Mouse (Mus musculus) cerebellum, adult (tissue): ENCODE results near the gene Ric3.
A peak's percentile ranks its signal among the peaks of the same experiment; 100 is the strongest.
"Not testable (repeated sequence)": the region's sequence is repeated elsewhere in the genome, so short reads cannot be mapped to it uniquely, and the experiment has no call there.

Experiments used
- ATAC-seq: cut with Nextera tagmentation; 2 replicates; pipeline ENCODE4 v1.9.2; 2017; ENCODE audit warnings: mild to moderate bottlenecking, moderate library complexity, mixed read lengths; ENCODE audit not compliant: insufficient number of reproducible peaks, low FRiP score, low TSS enrichment

Ric3 gene

DNA sequence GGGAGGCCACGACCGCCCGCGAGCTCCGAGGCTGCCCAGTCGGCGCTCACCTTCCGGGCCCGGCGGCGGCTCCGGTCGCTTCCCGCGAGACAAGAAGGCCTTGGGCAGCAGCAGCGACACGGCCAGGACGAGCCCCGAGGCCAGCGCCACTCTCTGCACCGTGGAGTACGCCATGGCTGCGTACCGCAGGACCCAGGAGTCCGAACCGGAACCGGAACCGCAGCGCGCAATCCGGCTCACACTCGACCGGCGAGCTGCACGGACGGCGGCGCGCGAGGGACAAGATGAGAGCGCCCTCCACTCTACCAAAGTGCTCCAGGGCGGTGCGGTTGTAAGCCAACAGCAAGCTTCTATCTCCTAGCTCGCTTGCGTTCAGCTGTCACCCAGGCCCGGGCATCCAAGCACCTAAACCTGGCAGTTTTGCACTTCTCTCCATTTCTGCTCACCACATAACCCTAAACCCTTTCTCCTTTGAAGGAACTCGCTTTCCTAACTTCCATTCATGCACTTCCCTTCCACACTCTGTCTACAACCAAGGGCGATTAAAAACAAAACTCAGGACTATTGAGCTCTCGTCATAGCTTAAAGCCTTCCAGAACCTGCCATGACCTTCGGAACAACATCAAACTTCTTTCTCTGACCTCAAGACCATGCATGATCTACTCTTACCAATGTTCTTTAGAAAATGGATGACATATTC lies at the start of gene Ric3:
Gene Ric3, minus strand, starts transcription at position 219 of the 700 bp plus-strand sequence.
- ATAC-seq = peak; percentile 93

DNA sequence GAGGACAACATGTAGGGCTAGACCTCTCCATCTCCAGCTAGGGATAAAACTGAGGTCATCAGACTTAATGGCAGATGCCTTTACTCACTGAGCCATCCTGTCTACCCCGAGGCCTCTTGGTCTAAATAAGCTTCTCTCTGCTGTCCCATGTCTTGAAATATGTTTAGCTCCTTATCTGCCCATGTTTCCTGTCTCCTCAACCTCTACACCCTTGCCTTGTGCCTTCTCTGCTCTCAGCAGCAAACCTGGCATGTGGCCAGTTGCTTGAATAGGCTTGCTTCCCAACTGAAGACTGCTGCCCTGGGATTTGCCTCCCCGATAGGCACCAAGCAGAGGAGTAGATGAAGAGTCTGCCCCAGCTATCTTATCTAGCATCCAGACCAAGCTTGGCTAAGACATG lies 48.4 kb upstream of the Ric3 start:
- ATAC-seq = no peak

GRCm38 (mm10) chr7:109129946-109130686 lies 47.0 kb upstream of the Ric3 start:
- no peak for ATAC-seq

DNA sequence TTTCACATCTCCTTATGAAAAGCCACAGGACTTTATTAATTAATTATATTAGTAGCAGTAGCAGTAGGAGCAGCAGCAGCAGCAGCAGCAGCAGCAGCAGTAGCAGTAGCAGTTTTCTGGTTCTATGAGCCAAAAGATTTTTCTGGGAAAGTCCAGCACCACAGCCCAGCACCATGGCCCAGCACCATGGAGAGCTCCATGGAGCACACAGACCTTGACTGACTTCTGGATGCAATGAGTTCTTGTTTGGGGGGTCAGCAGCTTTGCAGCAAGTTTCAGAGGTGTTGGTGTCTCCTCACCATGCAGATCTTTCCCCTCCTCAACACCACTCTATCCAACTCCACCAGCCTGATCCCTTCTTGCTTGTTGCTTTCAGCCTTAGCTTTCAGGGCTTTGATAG lies 46.3 kb upstream of the Ric3 start:
- no peak for ATAC-seq

- ATAC-seq = no peak
Measured at GRCm38 (mm10) chr7:109115929-109116328, 32.8 kb upstream of the Ric3 start.

- not testable (repeated sequence) for ATAC-seq
Measured at GRCm38 (mm10) chr7:109115488-109115887, 32.4 kb upstream of the Ric3 start.

DNA sequence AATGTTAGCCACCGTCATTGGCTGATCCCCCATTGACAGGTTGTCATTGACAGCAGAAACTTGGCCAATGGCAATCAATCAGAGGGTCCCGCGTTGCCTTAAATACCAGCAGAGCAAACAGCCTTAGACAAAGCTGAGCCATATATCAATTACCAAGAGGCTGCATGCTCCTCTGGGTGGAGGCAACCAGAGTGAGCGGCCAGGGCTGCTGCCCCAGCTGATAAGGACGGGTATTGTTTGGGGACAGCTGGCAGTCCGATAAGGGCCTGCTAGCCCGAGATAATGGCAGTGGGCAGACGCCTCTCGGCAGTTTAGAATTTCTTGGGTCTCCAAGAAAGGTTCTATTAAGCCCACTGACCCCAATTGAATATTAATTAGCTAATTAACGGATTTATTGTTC lies 31.8 kb upstream of the Ric3 start:
- ATAC-seq = no peak

GRCm38 (mm10) chr7:109111000-109111399 lies 27.9 kb upstream of the Ric3 start:
- no peak for ATAC-seq

- no peak for ATAC-seq
Measured at GRCm38 (mm10) chr7:109104894-109105293, 21.8 kb upstream of the Ric3 start.

DNA sequence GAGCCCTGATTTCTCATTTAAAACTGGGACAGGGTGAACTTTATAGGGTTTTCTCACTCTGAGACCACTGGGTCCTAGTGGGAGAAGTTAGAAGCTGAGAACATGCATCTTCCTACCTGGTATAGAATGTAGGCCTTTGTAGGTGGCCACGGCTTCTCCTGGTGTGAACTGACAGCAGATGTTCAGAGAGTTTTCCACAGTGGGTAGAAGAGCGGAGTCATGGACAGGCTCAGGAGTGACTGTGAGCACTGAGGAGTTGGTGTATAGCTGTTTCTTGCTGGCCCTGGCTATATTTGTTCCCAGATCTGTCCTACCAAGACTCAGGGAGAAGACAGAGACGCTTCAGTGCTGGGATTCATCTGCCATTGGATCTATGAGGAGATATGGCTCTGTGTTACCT lies 18.0 kb upstream of the Ric3 start:
- ATAC-seq = no peak

DNA sequence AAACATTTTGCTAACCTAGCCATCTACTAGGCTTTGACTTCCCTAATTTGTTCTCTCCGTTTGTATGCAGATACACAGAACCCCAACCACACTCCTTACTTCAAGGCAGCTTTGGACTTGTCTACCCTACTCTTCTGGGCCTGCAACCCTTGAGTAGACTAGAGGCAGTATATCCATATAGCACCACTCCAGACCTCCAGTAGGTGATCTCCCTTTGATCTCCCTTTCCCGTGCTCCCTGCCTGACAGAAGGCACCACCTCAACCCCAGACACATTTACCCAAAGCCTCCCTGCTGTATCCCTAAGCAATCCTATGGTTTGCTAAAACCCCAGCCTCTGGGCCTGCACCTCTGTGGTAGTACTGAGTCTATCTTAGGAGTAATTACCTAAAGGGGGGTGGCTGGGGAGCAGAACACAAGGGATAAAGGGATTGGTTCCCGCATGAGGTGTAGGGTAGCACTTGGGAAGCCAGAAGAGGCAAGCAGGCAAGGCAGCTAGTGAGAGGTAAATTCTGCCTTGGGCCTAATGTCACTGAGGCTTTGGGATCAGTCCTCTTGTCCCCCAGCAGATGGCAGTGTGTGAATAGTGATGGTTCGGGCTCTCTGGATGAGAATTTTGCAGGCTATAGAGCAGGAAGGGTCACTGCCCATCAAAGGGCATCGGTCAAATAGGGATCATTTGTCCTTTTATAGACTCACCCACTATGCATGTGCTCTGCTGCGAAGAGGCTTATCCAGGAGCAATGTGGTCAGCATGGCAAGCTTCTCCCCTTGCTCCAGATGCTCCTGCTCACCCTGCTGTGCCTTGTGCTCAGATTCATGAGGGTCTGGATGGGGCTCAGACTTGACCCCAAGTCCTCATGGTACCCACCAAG lies 15.3 kb upstream of the Ric3 start:
- peak; percentile 74 for ATAC-seq

- ATAC-seq = no peak
Measured at GRCm38 (mm10) chr7:109097203-109097602, 14.1 kb upstream of the Ric3 start.

- ATAC-seq = no peak
Measured at GRCm38 (mm10) chr7:109096618-109097017, 13.5 kb upstream of the Ric3 start.

DNA sequence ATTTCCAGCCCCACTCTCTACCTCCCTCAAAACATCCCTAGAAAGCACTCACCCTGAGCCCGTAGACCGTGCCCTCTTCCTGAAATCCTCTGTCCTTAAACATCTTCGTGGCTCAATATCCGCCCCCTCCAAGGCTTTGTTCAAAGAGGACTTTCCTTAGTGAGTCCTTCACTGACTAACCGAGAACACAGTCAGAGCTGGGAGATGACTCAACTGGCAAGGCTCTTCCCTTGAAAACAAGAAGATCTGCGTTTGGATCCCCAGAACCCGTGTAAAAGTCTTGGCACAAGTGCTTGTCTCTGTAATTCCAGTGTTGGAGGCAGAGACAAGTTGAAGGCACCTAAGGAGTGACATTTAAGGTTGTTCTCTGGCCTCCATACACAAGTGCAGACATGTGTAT lies 11.2 kb upstream of the Ric3 start:
- no peak for ATAC-seq

DNA sequence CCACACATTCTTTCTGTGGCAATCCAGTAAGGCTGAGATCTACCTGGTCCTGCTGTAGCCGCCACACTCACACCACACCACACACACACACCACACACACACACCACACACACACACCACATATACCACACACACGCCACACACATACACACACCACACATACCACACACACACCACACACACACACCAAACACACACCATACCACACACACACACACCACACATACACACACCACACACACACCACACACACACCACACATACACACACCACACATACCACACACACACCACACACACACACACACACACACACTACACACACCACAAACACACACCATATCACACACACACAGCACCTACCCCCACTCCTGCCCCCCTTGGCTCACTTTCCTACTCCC lies 8.2 kb upstream of the Ric3 start:
- not testable (repeated sequence) for ATAC-seq

GRCm38 (mm10) chr7:109086946-109087345 lies 3.8 kb upstream of the Ric3 start:
- no peak for ATAC-seq

DNA sequence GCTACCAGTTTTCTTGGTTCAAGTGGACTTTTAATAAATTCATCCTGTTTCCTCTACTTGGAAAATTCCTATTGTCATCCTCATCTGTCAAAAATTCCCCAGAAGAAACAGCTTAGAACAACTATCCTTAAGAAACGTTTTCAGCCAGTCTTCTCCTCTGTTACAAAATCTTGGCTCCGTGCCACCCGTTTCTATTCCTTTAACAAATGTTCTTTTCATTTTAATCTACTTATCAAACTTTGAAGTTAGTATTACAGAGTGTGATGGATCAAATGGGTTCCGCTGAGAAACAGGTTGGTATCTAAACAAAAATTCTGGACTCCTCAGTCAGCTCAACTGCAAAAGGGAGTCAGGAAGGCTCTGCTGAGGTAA lies 668 bp upstream of the Ric3 start:
- ATAC-seq = no peak

GRCm38 (mm10) chr7:109082269-109083112 lies 640 bp downstream of the Ric3 start:
- ATAC-seq = no peak

- ATAC-seq = no peak
Measured at GRCm38 (mm10) chr7:109072326-109072725, 10.8 kb downstream of the Ric3 start.

DNA sequence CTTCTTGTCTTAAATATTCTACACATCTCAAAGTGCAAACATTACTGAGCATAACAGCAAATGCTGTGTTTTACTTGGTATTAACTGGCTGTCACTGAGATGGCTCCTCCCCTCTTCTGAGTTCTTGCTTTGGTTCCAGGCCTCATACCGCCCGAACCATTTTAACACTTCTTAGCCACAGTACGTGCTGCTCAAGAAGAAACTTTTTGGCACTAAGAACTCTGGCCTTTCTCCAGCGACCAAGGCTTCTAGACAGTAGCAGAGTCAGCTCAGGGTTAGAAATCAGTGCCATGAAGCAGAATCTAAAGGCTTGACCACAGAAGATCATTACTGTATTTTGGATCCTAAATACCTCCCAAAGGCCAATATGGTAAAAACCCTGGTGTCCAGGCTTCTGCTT lies 13.5 kb downstream of the Ric3 start:
- no peak for ATAC-seq
